Mouse (Mus musculus): Measurements from ENCODE around the gene Cxcl16.

DNA sequence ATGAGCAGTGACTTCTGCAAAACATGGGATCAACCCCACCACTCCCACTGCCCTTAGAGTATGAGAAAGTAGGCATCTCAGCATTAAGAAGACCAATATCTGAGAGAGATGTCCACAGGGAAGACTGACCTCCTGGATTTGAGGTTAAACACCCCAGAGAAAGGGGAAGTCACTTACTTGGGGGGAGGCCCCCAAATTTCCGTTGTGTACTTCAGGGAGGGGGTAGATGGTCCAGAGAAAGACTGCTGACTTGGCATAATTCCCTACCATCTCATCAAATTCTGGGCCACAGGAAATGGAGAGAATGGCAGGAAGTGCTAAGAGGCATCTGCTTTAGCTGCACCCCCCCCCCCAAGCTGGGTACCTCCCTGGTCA, 26.2 kb downstream of the Cxcl16 start:
- TF ChIP-seq CTCF (IDR thresholded peaks at IDR 0.05) (no peak), EP300 (IDR thresholded peaks at IDR 0.05) (no peak)
